Mouse (Mus musculus) stomach, postnatal 0 days (tissue): ENCODE measurements around the gene Creb5. TPM values are rescaled to one million over a fixed set of nuclear protein-coding genes. Genes with fewer than 3 reads are reported as not detected.
A peak's percentile ranks its signal among the peaks of the same experiment; 100 is the strongest.

Source experiments
- ATAC-seq: fragments of 200-750 bp; cut with Nextera tagmentation; 2 replicates; pipeline ENCODE4 v1.8.0; 2017; ENCODE audit not compliant: low FRiP score, low TSS enrichment
- DNase-seq: peaks from one replicate; pipeline ENCODE4 v3.0.0-alpha.2; 2016; ENCODE audit warnings: low spot score
- H3K27ac ChIP-seq: fragments of 300-500 bp; sonication (generic); replicated peaks from 2 replicates; pipeline ENCODE4 v1.5.1; 2014; ENCODE audit warnings: mild to moderate bottlenecking, control low read depth
- H3K27me3 ChIP-seq: fragments of 300-500 bp; sonication (generic); 2 replicates; pipeline ENCODE4 v1.6.1; 2014; ENCODE audit warnings: low read length; ENCODE audit not compliant: control insufficient read depth, insufficient read depth
- H3K36me3 ChIP-seq: fragments of 300-500 bp; sonication (generic); 2 replicates; pipeline ENCODE4 v1.6.1; 2014; ENCODE audit warnings: low read length, mixed read lengths; ENCODE audit not compliant: control insufficient read depth, insufficient read depth
- H3K4me1 ChIP-seq: fragments of 300-500 bp; sonication (generic); replicated peaks from 2 replicates; pipeline ENCODE4 v1.6.1; 2014; ENCODE audit warnings: antibody characterized with exemption; ENCODE audit not compliant: control insufficient read depth, insufficient read depth
- H3K4me2 ChIP-seq: fragments of 300-500 bp; sonication (generic); replicated peaks from 2 replicates; pipeline ENCODE4 v1.6.1; 2014; ENCODE audit warnings: low read depth, mild to moderate bottlenecking, control low read depth, moderate library complexity
- H3K4me3 ChIP-seq: fragments of 300-500 bp; sonication (generic); 2 replicates; pipeline ENCODE4 v1.5.1; 2014; ENCODE audit warnings: low read depth, low read length, control low read depth
- H3K9ac ChIP-seq: fragments of 300-500 bp; sonication (generic); 2 replicates; pipeline ENCODE4 v1.6.1; 2014; ENCODE audit warnings: mild to moderate bottlenecking, low read length, control low read depth, mixed read lengths
- H3K9me3 ChIP-seq: fragments of 300-500 bp; sonication (generic); 2 replicates; pipeline ENCODE4 v1.6.1; 2016; ENCODE audit warnings: low read length; ENCODE audit not compliant: control insufficient read depth
- CTCF ChIP-seq: IDR thresholded peaks from 2 replicates; pipeline ENCODE4 v1.5.1; 2016; ENCODE audit warnings: antibody characterized with exemption, low read depth, mild to moderate bottlenecking, moderate library complexity
- EP300 ChIP-seq: optimal IDR thresholded peaks from 2 replicates; pipeline ENCODE3; 2016; ENCODE audit warnings: antibody characterized with exemption
- WGBS: fragments of 180-500 bp; shearing (Covaris S2); extraction: QIAGEN DNeasy Blood & Tissue Kit; methylation state at CpG from one replicate; pipeline ENCODE4 v1.1.7; 2014; 5-methylcytosine and 5-hydroxymethylcytosine counted together
- polyA plus RNA-seq: library from polyadenylated mRNA; unstranded; fragments of >200 nt; fragmentation: Nextera tagmentation; extraction: Ambion mirVana; gene quantifications from 2 replicates; pipeline ENCODE4 v1.2.1, GENCODE M21; 2015

The Creb5 gene
- polyA plus RNA-seq, 1 experiment from 2014 or later = 3.2 TPM

GRCm38 (mm10) chr6:53495667-53496066, 208.6 kb downstream of the Creb5 start:
- Histone ChIP-seq H3K36me3 (no peaks in the 10 kb centered on the region), H3K27ac (no peak overlapping the region), H3K27me3 (no peaks in the 10 kb centered on the region), H3K4me3 (no peak overlapping the region), H3K9ac (no peak overlapping the region), H3K4me2 (no peak overlapping the region), H3K4me1 (no peaks in the 10 kb centered on the region), H3K9me3 (no peaks in the 10 kb centered on the region)
- DNase-seq (no peak), ATAC-seq (no peak)
- 87% methylated on average over 5 of the region's 5 CpGs for WGBS
- no peak for TF ChIP-seq EP300
- TF ChIP-seq CTCF = no peak

GRCm38 (mm10) chr6:53496325-53496753, 209.3 kb downstream of the Creb5 start:
- no peaks in the 10 kb centered on the region for H3K9me3 ChIP-seq
- 48% methylated on average over 4 of the region's 4 CpGs for WGBS

GRCm38 (mm10) chr6:53497904-53498536, 210.9 kb downstream of the Creb5 start:
- peak; percentile 88 for ATAC-seq
- Histone ChIP-seq H3K4me2 (no peak overlapping the region), H3K27me3 (no peaks in the 10 kb centered on the region), H3K4me3 (no peak overlapping the region), H3K9me3 (no peaks in the 10 kb centered on the region), H3K27ac (no peak overlapping the region), H3K36me3 (no peaks in the 10 kb centered on the region), H3K9ac (no peak overlapping the region), H3K4me1 (no peaks in the 10 kb centered on the region)
- 55% methylated on average over 10 of the region's 10 CpGs for WGBS
- TF ChIP-seq EP300 = no peak
- peak; percentile 67 for DNase-seq

More at GRCm38 (mm10) chr6:53496325-53496753, 209.3 kb downstream of the Creb5 start:
- Histone ChIP-seq H3K9ac (no peak overlapping the region), H3K27ac (no peak overlapping the region), H3K27me3 (no peaks in the 10 kb centered on the region), H3K4me1 (no peaks in the 10 kb centered on the region), H3K36me3 (no peaks in the 10 kb centered on the region), H3K4me2 (no peak overlapping the region), H3K4me3 (no peak overlapping the region)
- no peak for TF ChIP-seq CTCF
- no peak for TF ChIP-seq EP300
- ATAC-seq (peak; percentile 45; the same call in 1 of the 2 replicates), DNase-seq (peak; percentile 51)

GRCm38 (mm10) chr6:53499621-53500295, 212.7 kb downstream of the Creb5 start:
- no peak overlapping the region for H3K9ac ChIP-seq
- H3K4me1 ChIP-seq = no peaks in the 10 kb centered on the region
- WGBS = 64% methylated on average over 8 of the region's 8 CpGs
- no peaks in the 10 kb centered on the region for H3K27me3 ChIP-seq
- no peak overlapping the region for H3K4me2 ChIP-seq
- no peak overlapping the region for H3K27ac ChIP-seq
- TF ChIP-seq CTCF (no peak), EP300 (no peak)
- DNase-seq (peak; percentile 69), ATAC-seq (peak; percentile 50; the same call in 1 of the 2 replicates)
- no peaks in the 10 kb centered on the region for H3K9me3 ChIP-seq
- H3K36me3 ChIP-seq = no peaks in the 10 kb centered on the region
- H3K4me3 ChIP-seq = no peak overlapping the region

- 81% methylated on average over 1 of the region's 1 CpGs for WGBS
- Histone ChIP-seq H3K36me3 (no peaks in the 10 kb centered on the region), H3K27ac (no peak overlapping the region), H3K4me1 (no peaks in the 10 kb centered on the region), H3K27me3 (no peaks in the 10 kb centered on the region), H3K4me3 (no peak overlapping the region), H3K9ac (no peak overlapping the region), H3K4me2 (no peak overlapping the region), H3K9me3 (no peaks in the 10 kb centered on the region)
- TF ChIP-seq EP300 (no peak), CTCF (no peak)
- DNase-seq (no peak), ATAC-seq (no peak)
Observed at GRCm38 (mm10) chr6:53501236-53501635, 214.2 kb downstream of the Creb5 start.

GRCm38 (mm10) chr6:53506947-53507564, 220.0 kb downstream of the Creb5 start:
- H3K27ac ChIP-seq = no peak overlapping the region
- 78% methylated on average over 3 of the region's 3 CpGs for WGBS
- no peak overlapping the region for H3K4me2 ChIP-seq
- no peaks in the 10 kb centered on the region for H3K36me3 ChIP-seq
- DNase-seq (no peak), ATAC-seq (no peak)
- no peak overlapping the region for H3K9ac ChIP-seq
- no peak overlapping the region for H3K4me3 ChIP-seq
- H3K9me3 ChIP-seq = no peaks in the 10 kb centered on the region
- no peaks in the 10 kb centered on the region for H3K27me3 ChIP-seq
- TF ChIP-seq EP300 (no peak), CTCF (no peak)
- no peaks in the 10 kb centered on the region for H3K4me1 ChIP-seq
